Mouse (Mus musculus) embryo, embryonic 11.5 days (tissue): ENCODE data around the gene Skor1.

Experiments used
- DNase-seq: peaks from one replicate; pipeline ENCODE4 v3.0.0-alpha.2; 2012; ENCODE audit warnings: low read depth, low spot score

The Skor1 gene

DNA sequence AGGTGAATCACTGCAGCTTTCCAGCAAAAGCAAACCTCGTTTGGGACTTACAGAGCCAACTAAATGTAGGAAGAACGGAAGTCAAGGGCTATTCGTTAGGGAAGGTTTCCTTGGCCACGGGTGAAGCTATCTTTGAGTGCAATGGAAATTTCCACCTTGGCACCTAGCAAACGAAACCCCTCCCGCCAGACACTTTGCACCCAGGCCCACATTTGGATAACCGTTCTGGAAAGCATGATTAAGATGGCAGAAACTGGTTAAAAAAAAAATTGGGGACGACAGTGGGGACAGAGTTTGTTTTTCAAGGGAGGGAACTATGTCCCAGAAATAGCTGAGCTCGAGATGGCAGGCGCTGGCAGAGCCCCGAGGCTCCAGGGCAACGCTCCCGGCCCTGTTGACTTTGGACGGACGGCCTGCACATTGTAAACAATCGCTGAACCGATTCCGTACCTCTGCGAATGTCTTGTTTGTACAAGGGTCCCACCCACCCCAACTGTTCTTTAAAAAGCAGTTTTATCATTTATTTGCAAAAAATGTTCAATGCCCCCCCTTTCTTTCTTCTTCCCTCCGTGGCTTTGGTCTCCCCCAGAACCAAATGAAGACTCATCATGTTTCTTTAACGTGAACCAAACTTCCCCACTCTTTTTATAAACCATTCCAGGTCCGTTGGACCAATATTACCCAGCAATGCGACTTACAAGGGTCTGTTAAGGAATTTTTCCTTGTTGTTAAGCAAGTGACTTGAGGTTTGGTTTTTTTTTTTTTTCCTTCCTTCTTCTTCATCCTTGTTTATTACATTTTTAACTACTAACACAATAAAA is 57.5 kb downstream of the Skor1 start:
- DNase-seq: no peak

DNA sequence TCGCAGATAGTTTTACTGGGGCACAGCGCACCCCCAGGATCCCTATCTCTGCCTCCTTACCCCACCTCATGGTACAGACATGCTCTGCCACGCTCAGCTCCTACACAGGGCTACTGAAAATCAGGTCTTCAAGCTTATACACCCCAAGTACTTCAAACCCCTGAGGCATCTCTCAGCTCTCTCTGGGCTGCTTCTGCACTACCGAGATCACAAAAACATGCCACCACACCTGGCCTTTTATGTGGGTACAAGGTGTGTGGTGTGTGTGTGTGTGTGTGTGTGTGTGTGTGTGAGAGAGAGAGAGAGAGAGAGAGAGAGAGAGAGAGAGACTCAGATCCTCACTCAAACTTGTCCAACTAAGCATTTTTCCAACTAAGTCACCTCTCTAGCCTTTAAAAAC is 59.6 kb downstream of the Skor1 start:
- no peak for DNase-seq
